Mouse (Mus musculus): ENCODE measurements around the gene Mcam. TPM values are rescaled to one million over a fixed set of nuclear protein-coding genes. Genes with fewer than 3 reads are reported as not detected.
A peak's percentile ranks its signal among the peaks of the same experiment; 100 is the strongest.

Mcam gene
- polyA plus RNA-seq, 1 experiment = 2.1 TPM

- Histone ChIP-seq H3K4me2 (ENCODE audit: low read depth) (no peak overlapping the region), H3K79me2 (ENCODE audit: control insufficient read depth, insufficient read depth) (no peaks in the 10 kb centered on the region), H3K4me3 (no peak overlapping the region), H3K36me3 (ENCODE audit: control insufficient read depth, insufficient read depth) (peaks cover 6% of the 10 kb centered on the region), H3K27me3 (ENCODE audit: control insufficient read depth, insufficient read depth, insufficient read length) (no peaks in the 10 kb centered on the region), H3ac (ENCODE audit: control insufficient read depth, insufficient read length) (no peak overlapping the region)
- no peak for TF ChIP-seq USF1 (IDR thresholded peaks at IDR 0.05; ENCODE audit: low read depth)
- peak; percentile 9 for TF ChIP-seq POLR2AphosphoS2 (IDR thresholded peaks at IDR 0.05; ENCODE audit: insufficient read length, low read depth)
- TF ChIP-seq MYOG (IDR thresholded peaks at IDR 0.05; ENCODE audit: control insufficient read depth in 1 of 3, insufficient read depth in 1 of 3, insufficient read length in 2 of 3, low read depth in 2 of 3) = no peak
Measured at GRCm38 (mm10) chr9:44095781-44096180, 38.5 kb upstream of the Mcam start.

DNA sequence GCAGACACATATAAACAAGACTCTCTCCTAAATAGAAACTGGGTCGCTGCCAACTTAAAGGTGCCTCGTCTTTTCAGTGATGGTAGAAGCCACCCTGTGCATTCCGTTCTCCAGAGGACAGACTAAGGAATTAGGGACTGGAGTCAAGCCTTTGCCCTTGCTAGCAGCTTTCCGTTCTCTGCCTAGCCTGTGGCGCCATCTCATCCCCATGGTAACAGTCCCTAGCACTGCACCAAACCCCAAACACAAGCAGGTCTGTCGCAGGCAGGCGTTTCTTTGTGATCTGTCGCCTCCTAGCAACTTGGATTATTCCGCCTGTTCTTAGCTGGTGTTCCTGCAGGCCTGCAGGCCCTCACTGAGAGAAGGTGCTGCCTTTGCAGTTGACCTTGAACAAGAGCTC, 37.7 kb upstream of the Mcam start:
- TF ChIP-seq POLR2A (IDR thresholded peaks at IDR 0.05; ENCODE audit: insufficient read length, low read depth) = no peak
- TF ChIP-seq E2F4 (IDR thresholded peaks at IDR 0.05; ENCODE audit: insufficient read depth) = no peak
- no peak for TF ChIP-seq REST (IDR thresholded peaks at IDR 0.05; ENCODE audit: insufficient read depth, insufficient read length)
- no peak for TF ChIP-seq MYOD1 (IDR thresholded peaks at IDR 0.05; ENCODE audit: control insufficient read depth in 1 of 3, insufficient read length in 2 of 3, low read depth in 2 of 3)
- TF ChIP-seq SRF (IDR thresholded peaks at IDR 0.05; ENCODE audit: control insufficient read depth, insufficient read length, low read depth) = no peak
- TF ChIP-seq MYOG (IDR thresholded peaks at IDR 0.05; ENCODE audit: control insufficient read depth in 1 of 3, insufficient read depth in 1 of 3, insufficient read length in 2 of 3, low read depth in 2 of 3) = no peak
- no peak for TF ChIP-seq CEBPB (IDR thresholded peaks at IDR 0.05; ENCODE audit: insufficient read depth, poor library complexity, severe bottlenecking)
- no peak for TF ChIP-seq MAX (IDR thresholded peaks at IDR 0.05; ENCODE audit: low read depth)
- no peaks in the 10 kb centered on the region for H3K79me2 ChIP-seq (ENCODE audit: control insufficient read depth, insufficient read depth)
- peaks cover 6% of the 10 kb centered on the region for H3K36me3 ChIP-seq (ENCODE audit: control insufficient read depth, insufficient read depth)
- H3K4me3 ChIP-seq = no peak overlapping the region
- H3K4me2 ChIP-seq (ENCODE audit: low read depth) = no peak overlapping the region
- H3ac ChIP-seq (ENCODE audit: control insufficient read depth, insufficient read length) = no peak overlapping the region
- H3K27me3 ChIP-seq (ENCODE audit: control insufficient read depth, insufficient read depth, insufficient read length) = no peaks in the 10 kb centered on the region

DNA sequence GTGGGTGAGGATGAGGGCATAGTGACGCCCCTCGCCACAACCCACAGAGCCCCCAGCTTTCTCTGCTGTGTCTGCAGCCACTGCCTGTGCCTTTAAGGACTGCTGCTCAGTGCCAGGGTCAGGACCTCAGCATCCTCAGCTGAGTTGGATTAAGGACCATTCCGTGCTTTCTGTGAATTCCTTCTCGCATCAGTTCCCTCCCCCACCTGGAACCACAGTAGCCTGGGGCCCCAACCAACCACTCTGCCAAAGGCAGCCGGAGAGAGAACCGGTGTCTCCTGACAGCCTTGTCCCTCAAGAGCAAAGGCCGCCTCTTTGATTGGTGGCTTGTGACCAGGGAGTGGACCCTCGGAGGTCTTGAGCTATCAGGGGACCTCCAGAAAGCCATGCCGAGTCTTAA, 32.8 kb upstream of the Mcam start, which contains the start of gene Mfrp:
Gene Mfrp (plus strand): TSS at position 240 of the 400 bp plus-strand sequence.
- no peak for TF ChIP-seq CEBPB (IDR thresholded peaks at IDR 0.05; ENCODE audit: insufficient read depth, poor library complexity, severe bottlenecking)
- TF ChIP-seq MYOD1 (IDR thresholded peaks at IDR 0.05; ENCODE audit: control insufficient read depth in 1 of 3, insufficient read length in 2 of 3, low read depth in 2 of 3) = no peak
- TF ChIP-seq POLR2AphosphoS2 (IDR thresholded peaks at IDR 0.05; ENCODE audit: insufficient read length, low read depth) = no peak
- TF ChIP-seq TCF3 (IDR thresholded peaks at IDR 0.05; ENCODE audit: insufficient read length, low read depth) = no peak
- TF ChIP-seq USF1 (IDR thresholded peaks at IDR 0.05; ENCODE audit: low read depth) = no peak
- no peak for TF ChIP-seq MAX (IDR thresholded peaks at IDR 0.05; ENCODE audit: low read depth)
- no peak for TF ChIP-seq REST (IDR thresholded peaks at IDR 0.05; ENCODE audit: insufficient read depth, insufficient read length)
- TF ChIP-seq POLR2A (IDR thresholded peaks at IDR 0.05; ENCODE audit: insufficient read length, low read depth) = no peak
- no peak for TF ChIP-seq MYOG (IDR thresholded peaks at IDR 0.05; ENCODE audit: control insufficient read depth in 1 of 3, insufficient read depth in 1 of 3, insufficient read length in 2 of 3, low read depth in 2 of 3)
- TF ChIP-seq TCF12 (IDR thresholded peaks at IDR 0.05; ENCODE audit: insufficient read depth, poor library complexity, severe bottlenecking) = no peak
- TF ChIP-seq E2F4 (IDR thresholded peaks at IDR 0.05; ENCODE audit: insufficient read depth) = no peak
- Histone ChIP-seq H3ac (ENCODE audit: control insufficient read depth, insufficient read length) (no peak within 1 kb of the TSS), H3K79me2 (ENCODE audit: control insufficient read depth, insufficient read depth) (peaks cover 1% of the 10 kb centered on the region), H3K4me2 (ENCODE audit: low read depth) (no peak within 1 kb of the TSS), H3K4me3 (no peak within 1 kb of the TSS), H3K27me3 (ENCODE audit: control insufficient read depth, insufficient read depth, insufficient read length) (no peaks in the 10 kb centered on the region), H3K36me3 (ENCODE audit: control insufficient read depth, insufficient read depth) (no peaks in the 10 kb centered on the region)

DNA sequence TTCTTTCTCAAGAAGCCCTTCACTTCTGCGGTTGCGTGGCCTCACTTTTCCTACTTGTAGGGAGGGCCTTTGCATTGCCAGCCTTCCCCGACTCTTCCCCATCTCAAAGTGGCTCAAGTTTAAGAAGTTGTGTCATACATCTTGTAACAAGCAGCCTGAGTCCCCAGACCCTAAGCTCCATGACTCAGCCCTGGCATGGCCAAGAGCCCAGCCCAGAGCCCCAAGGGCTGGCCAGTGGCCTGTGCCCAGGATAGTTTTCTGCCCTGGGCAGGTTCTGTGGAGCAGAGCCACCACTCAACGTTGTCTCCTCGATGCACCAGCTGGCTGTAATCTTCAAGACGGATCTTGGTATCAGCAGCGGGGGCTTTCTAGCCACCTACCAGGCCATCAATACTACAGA, 29.4 kb upstream of the Mcam start:
- no peak overlapping the region for H3K4me3 ChIP-seq
- H3K79me2 ChIP-seq (ENCODE audit: control insufficient read depth, insufficient read depth) = peaks cover 29% of the 10 kb centered on the region
- H3ac ChIP-seq (ENCODE audit: control insufficient read depth, insufficient read length) = no peak overlapping the region
- no peak overlapping the region for H3K4me2 ChIP-seq (ENCODE audit: low read depth)
- TF ChIP-seq POLR2A (IDR thresholded peaks at IDR 0.05; ENCODE audit: insufficient read length, low read depth) (no peak), MYOG (IDR thresholded peaks at IDR 0.05; ENCODE audit: control insufficient read depth in 1 of 3, insufficient read depth in 1 of 3, insufficient read length in 2 of 3, low read depth in 2 of 3) (no peak), USF1 (IDR thresholded peaks at IDR 0.05; ENCODE audit: low read depth) (no peak), REST (IDR thresholded peaks at IDR 0.05; ENCODE audit: insufficient read depth, insufficient read length) (no peak), MAX (IDR thresholded peaks at IDR 0.05; ENCODE audit: low read depth) (no peak), POLR2AphosphoS2 (IDR thresholded peaks at IDR 0.05; ENCODE audit: insufficient read length, low read depth) (no peak), TCF3 (IDR thresholded peaks at IDR 0.05; ENCODE audit: insufficient read length, low read depth) (no peak), MYOD1 (IDR thresholded peaks at IDR 0.05; ENCODE audit: control insufficient read depth in 1 of 3, insufficient read length in 2 of 3, low read depth in 2 of 3) (no peak), SRF (IDR thresholded peaks at IDR 0.05; ENCODE audit: control insufficient read depth, insufficient read length, low read depth) (no peak), CEBPB (IDR thresholded peaks at IDR 0.05; ENCODE audit: insufficient read depth, poor library complexity, severe bottlenecking) (no peak), TCF12 (IDR thresholded peaks at IDR 0.05; ENCODE audit: insufficient read depth, poor library complexity, severe bottlenecking) (no peak), E2F4 (IDR thresholded peaks at IDR 0.05; ENCODE audit: insufficient read depth) (no peak)
- no peaks in the 10 kb centered on the region for H3K36me3 ChIP-seq (ENCODE audit: control insufficient read depth, insufficient read depth)
- H3K27me3 ChIP-seq (ENCODE audit: control insufficient read depth, insufficient read depth, insufficient read length) = no peaks in the 10 kb centered on the region

DNA sequence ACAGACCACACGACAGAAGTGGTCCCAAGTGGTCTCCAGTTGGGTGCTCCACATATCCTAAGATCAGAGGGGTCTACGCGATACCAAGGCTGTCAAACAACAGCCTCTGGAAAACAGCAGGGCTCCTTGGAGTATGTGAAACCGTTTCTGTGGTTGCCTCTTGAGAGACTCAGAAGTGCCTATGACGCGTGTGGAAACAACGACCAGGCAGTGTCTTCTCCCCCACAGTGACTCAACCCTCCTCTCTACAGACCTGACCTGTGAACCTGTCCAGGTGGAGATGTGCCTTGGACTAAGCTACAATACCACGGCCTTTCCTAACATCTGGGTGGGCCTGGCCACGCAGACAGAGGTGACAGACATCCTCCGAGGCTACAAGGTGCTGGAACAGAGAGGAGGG, 28.5 kb upstream of the Mcam start:
- no peak overlapping the region for H3K4me2 ChIP-seq (ENCODE audit: low read depth)
- no peak overlapping the region for H3ac ChIP-seq (ENCODE audit: control insufficient read depth, insufficient read length)
- no peak overlapping the region for H3K4me3 ChIP-seq
- TF ChIP-seq CEBPB (IDR thresholded peaks at IDR 0.05; ENCODE audit: insufficient read depth, poor library complexity, severe bottlenecking) (no peak), TCF3 (IDR thresholded peaks at IDR 0.05; ENCODE audit: insufficient read length, low read depth) (no peak), POLR2AphosphoS2 (IDR thresholded peaks at IDR 0.05; ENCODE audit: insufficient read length, low read depth) (no peak), TCF12 (IDR thresholded peaks at IDR 0.05; ENCODE audit: insufficient read depth, poor library complexity, severe bottlenecking) (no peak), MYOG (IDR thresholded peaks at IDR 0.05; ENCODE audit: control insufficient read depth in 1 of 3, insufficient read depth in 1 of 3, insufficient read length in 2 of 3, low read depth in 2 of 3) (no peak), MAX (IDR thresholded peaks at IDR 0.05; ENCODE audit: low read depth) (no peak), MYOD1 (IDR thresholded peaks at IDR 0.05; ENCODE audit: control insufficient read depth in 1 of 3, insufficient read length in 2 of 3, low read depth in 2 of 3) (no peak), POLR2A (IDR thresholded peaks at IDR 0.05; ENCODE audit: insufficient read length, low read depth) (no peak), REST (IDR thresholded peaks at IDR 0.05; ENCODE audit: insufficient read depth, insufficient read length) (no peak), SRF (IDR thresholded peaks at IDR 0.05; ENCODE audit: control insufficient read depth, insufficient read length, low read depth) (no peak), E2F4 (IDR thresholded peaks at IDR 0.05; ENCODE audit: insufficient read depth) (no peak), USF1 (IDR thresholded peaks at IDR 0.05; ENCODE audit: low read depth) (no peak)
- H3K36me3 ChIP-seq (ENCODE audit: control insufficient read depth, insufficient read depth) = no peaks in the 10 kb centered on the region
- no peaks in the 10 kb centered on the region for H3K27me3 ChIP-seq (ENCODE audit: control insufficient read depth, insufficient read depth, insufficient read length)
- H3K79me2 ChIP-seq (ENCODE audit: control insufficient read depth, insufficient read depth) = peaks cover 38% of the 10 kb centered on the region

Data from myocyte (in vitro differentiated cells).